Mouse (Mus musculus): ENCODE measurements around the gene Gm10277.

The Gm10277 gene

DNA sequence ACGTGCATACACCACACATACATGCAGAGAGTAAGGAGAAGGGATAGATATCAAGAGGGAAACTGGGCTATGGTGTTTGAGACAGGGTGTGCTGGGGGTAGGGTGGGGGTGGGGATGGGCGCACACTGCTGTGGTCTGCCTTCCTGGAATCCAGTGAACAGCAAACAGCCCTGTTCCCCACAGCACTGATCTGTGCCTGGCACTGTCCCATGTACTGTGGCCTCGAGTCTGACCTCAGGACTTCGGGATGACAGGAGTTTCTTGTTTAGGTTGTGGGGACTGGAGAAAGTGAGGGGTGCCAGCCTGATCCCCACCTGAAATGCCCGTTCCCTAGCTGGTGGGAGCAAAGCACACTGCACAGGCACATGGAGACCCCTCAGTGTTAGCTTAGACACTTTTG, at the start of gene Gm10277:
TSS of gene Gm10277 (minus strand) at position 41 of the 400 bp plus-strand sequence.
- DNase-seq (ENCODE audit: low read depth, low spot score): no peak

DNA sequence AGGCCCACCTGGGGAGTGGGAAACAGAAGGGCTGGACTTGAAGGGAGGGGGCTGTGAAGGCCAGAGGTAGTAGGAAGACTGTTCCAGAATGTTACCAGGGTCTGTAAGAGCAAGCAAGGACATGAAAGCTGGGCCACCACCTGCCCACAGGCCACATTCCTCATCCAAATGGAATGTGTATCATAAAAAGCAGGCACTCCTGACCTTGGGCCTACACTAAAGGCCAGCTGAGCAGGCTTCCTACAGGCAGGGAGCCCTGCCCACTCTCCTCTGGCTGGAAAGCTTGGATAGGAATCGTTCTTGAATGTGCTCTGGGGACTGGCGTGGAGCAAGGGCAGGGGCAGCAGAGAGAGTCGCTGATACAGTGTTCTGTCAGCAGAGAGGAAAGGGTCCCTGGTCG, 49.2 kb upstream of the Gm10277 start:
- no peak for DNase-seq (ENCODE audit: low read depth, low spot score)

DNA sequence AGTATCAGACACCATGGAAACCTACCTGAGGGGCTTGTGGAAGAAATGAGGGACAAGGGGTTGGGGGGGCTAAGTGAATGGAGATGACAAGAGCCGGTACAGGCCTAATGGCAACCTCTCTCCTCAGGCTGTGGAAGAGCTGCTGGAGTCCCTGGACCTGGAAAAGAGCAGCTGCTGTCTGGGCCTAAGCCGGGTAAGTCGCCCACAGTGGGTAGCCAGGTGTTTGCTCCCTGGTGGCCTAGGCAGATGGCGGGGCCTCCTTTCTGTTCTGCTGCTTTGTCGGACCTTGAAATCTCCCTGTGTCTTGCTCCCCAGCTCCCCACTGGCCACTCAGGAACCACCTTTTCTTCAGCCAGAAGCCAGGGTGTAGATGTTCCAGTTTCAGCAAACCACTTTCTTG, 48.7 kb upstream of the Gm10277 start:
- no peak for DNase-seq (ENCODE audit: low read depth, low spot score)

GRCm38 (mm10) chr11:77835109-77835508, 47.6 kb upstream of the Gm10277 start:
- DNase-seq (ENCODE audit: low read depth, low spot score): no peak

- no peak for DNase-seq (ENCODE audit: low read depth, low spot score)
Observed at GRCm38 (mm10) chr11:77832541-77832940, 45.0 kb upstream of the Gm10277 start.

GRCm38 (mm10) chr11:77830875-77831274, 43.3 kb upstream of the Gm10277 start:
- no peak for DNase-seq (ENCODE audit: low read depth, low spot score)

GRCm38 (mm10) chr11:77829043-77829841, 41.7 kb upstream of the Gm10277 start:
- DNase-seq (ENCODE audit: low read depth, low spot score): no peak

DNA sequence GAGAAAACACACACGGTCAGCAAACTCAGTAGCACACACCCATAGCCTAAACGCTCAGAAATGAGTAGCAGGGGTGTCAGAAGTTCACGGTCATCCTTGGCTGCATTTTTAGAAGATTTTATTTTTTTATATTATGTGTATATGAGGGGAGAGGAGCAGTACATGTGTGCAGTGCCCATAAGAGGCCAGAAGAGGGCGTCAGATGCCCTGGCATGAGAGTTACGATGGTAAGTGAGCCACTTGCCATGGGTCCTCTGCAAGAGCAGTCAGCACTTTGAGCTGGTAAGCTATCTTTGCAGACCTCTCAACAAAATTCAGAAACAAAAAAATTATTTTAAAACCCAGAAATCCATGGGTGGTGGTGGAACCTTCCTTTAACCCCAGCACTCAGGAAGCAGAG, 40.6 kb upstream of the Gm10277 start:
- no peak for DNase-seq (ENCODE audit: low read depth, low spot score)

DNA sequence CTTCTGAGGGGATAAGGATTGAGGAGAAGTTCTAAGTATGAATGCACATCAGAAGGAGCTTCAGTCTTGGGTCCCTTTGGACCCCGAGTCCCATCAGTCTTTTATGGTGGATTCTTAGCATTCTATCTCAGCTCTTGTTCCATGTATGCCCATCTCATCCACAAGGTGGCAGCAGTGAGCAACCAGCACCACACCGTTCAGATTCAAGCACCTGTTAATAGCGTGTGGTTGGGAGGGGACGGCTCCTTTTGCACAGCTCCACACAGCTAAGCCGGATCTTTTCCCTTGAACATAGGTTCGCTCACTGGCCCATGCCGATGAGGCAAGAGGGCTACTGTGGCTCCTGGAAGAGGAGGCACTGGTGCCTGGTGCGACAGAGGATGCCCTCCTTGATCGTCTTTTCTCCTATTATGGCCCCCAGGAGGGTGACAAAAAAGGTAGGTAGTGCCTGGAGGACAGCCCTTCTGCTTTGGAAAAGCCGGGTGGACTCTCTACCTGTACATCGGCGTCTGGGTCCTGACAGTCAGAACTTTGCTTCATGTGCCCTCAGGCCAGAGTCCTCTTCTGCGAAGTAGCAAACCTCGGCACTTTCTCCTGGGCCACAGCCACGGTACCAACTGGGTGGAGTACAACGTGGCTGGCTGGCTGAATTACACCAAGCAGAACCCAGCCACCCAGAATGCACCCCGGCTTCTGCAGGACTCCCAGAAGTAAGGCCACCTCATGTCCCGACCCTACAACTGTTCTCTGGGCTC, 39.9 kb upstream of the Gm10277 start:
- DNase-seq (ENCODE audit: low read depth, low spot score): peak; percentile 86

- DNase-seq (ENCODE audit: low read depth, low spot score): no peak
Observed at GRCm38 (mm10) chr11:77826311-77826710, 38.8 kb upstream of the Gm10277 start.

- DNase-seq (ENCODE audit: low read depth, low spot score): peak; percentile 60
Observed at GRCm38 (mm10) chr11:77825853-77826252, 38.3 kb upstream of the Gm10277 start.

DNA sequence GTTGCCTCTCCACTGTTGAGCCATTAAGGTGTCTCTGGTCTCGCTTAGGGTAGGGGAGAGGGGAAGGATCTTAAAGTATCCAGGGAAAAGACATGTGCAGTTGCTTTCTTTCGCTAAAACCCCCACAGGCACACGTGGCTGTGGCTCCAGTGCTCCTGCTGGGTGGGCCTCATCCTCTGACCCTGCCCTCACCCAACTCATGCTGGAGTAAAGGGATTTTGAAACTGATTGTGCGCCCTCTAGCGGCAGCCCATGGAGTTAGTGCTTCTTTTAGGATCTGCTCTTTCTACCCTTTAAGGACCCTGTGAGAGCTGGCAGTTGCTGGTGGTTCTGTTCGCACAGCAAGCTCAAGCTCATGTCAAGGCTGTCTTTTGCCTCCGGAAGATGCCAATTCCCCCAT, 35.2 kb upstream of the Gm10277 start:
- DNase-seq (ENCODE audit: low read depth, low spot score): peak; percentile 67

DNA sequence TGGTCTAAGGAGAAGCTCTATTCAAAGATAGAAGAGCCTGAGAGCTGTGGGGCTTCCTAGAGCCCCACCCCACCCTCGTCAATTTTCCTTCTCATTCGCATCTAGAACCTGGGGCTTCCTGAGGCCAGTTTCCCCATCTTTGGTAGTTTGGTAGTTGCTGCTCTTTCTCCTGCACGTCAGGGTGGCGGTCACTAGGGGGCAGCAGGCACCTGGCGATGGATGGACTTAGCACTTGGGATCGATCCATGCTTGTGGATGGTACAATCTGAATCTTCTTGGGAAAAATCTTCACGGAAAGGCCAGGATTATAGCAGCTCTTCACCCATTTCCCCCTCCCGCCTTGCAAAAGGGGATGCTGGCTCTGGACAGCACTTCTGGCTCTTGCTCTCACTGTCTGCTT, 34.1 kb upstream of the Gm10277 start:
- peak; percentile 47 for DNase-seq (ENCODE audit: low read depth, low spot score)

DNA sequence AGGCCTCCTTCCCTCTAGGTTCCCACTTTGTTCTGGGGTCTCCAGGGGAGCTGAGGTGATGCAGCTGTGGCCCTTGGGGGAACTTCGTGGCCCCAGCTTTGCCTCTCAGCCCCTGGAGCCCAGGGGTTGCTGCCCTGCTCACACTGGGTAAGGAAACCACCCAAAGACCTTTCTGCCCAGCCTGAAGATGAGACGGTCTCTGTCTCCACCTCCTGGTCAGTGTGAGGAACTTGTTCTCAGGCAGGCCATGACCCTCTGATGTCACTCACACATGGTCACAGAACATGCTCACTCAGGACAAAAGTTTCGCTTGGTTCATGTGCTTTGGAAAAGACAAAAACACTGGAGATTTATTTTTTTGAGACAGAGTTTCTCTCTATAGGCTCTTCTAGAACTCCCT, 28.5 kb upstream of the Gm10277 start:
- DNase-seq (ENCODE audit: low read depth, low spot score): peak; percentile 67

GRCm38 (mm10) chr11:77813969-77814368, 26.4 kb upstream of the Gm10277 start:
- no peak for DNase-seq (ENCODE audit: low read depth, low spot score)

DNA sequence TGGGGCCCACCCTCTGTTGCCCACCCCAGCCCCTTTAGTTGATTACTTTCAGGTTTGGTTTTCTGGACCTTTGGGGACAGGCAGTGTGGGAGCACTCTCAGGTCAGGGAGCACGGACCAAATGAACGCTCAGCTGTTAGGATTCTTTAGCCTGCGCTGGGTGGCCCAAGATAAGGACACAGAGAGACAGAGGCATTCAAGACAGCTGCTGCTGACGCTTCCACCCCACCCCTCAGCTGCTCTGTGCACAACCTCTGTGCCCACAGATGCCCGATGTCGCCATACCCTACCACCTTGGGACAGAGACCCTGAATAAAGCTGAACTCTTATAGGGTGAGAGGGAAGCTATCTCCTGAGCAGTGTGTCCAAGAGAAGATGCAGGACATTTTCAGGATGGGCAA, 22.5 kb upstream of the Gm10277 start:
- DNase-seq (ENCODE audit: low read depth, low spot score): no peak

- no peak for DNase-seq (ENCODE audit: low read depth, low spot score)
Observed at GRCm38 (mm10) chr11:77809215-77809614, 21.7 kb upstream of the Gm10277 start.

GRCm38 (mm10) chr11:77808051-77808465, 20.5 kb upstream of the Gm10277 start:
- DNase-seq (ENCODE audit: low read depth, low spot score): no peak

DNA sequence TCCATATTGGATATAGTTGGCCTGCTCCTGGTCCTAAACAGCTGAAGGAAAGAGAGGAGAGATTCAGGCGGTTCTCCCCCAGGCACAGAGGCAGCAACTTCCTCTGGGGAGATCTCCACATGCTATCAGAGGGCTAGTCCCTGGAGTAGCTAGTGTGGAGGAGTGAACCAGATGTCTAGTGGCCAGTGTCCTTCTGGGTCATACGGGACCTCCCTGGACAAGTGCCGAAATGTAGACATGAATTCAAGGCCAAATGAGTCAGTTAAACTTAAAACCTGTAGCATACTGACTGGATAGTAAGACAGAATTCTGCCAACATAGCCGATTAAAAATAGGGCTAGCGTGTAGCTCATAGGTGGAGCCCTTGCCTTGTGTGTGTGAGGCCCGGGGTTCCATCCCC, 19.3 kb upstream of the Gm10277 start:
- no peak for DNase-seq (ENCODE audit: low read depth, low spot score)

DNA sequence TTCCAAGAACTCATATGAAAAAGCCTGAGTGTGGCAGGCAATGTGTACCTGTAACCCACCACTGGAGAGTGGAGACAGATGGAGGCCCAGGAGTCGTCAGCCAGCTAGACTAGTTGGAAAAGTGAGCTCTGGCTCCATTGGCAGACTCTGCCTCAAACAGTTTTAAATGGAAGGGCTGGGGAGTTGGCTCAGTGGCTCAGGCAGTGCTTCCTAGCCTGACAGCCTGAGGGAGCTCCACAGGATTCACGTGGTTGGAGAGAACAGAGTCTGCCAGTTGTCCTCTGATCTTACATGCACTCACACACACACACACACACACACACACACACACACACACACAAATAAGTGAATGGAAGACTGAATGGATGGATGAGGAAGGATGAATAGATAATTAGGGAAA, 18.7 kb upstream of the Gm10277 start:
- no peak for DNase-seq (ENCODE audit: low read depth, low spot score)

DNA sequence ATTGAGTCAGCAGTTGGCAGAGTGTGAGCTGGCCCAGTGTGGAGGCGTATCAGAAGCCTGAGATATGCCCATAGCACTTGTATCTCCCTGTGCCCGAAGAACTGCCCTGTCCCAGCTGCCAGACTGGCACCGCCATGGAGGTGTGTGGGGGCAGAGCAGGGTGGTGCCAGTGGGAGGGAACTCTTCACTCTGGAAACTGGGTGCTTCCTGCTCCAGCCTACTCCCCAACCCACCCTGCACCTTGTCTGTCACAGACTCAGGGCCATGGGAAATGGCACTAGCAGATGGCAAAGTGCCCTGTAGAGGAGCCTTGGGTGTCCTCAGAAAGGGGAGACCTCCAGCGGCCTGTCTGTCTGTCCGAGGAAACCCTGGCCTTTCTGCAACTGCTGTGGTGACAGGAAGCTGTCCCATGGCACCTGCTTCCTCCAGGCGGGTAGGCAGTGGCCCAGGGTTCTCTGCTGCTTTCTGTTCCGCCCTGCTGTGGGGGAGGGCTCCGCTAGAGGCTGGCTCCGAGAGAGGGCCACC, 14.9 kb upstream of the Gm10277 start:
- DNase-seq (ENCODE audit: low read depth, low spot score): no peak

GRCm38 (mm10) chr11:77800869-77801701, 13.5 kb upstream of the Gm10277 start:
- no peak for DNase-seq (ENCODE audit: low read depth, low spot score)
